8 mouse cellular contexts compared by ENCODE assay signal in genomic region chr9:121857474-121858152, GRCm38 (mm10). TPM values are rescaled to one million over a fixed set of nuclear protein-coding genes. Genes with fewer than 3 reads are reported as not detected.
DNase-seq lines count a peak whose midpoint lies in the region; ATAC-seq and TF ChIP-seq lines count a peak whose summit lies in the region.

No protein-coding gene starts in this region.

- no peaks in the 10 kb centered on the region for H3K36me3 ChIP-seq in ES-Bruce4 (ENCODE audit: control insufficient read depth, insufficient read depth, low read length, poor library complexity, severe bottlenecking)
- no peaks in the 10 kb centered on the region for H3K36me3 ChIP-seq in forebrain, embryonic 13.5 days (ENCODE audit: poor library complexity, severe bottlenecking)
- 0 out of 2 replicates have a peak, but pooled peaks cover 2% of the 10 kb centered on the region for H3K36me3 ChIP-seq in neural tube, embryonic 15.5 days

- peak; percentile 97 for ATAC-seq in cerebellum, adult (ENCODE audit: insufficient number of reproducible peaks, low FRiP score, low TSS enrichment)
- ATAC-seq in forebrain, embryonic 13.5 days = peak; percentile 99
- peak; percentile 99 for ATAC-seq in neural tube, embryonic 15.5 days (ENCODE audit: low FRiP score)

- 0% methylated on average over 50 of the region's 70 CpGs for WGBS in forebrain, embryonic 13.5 days
- WGBS in neural tube, embryonic 15.5 days = under 1% methylated on average over 70 of the region's 70 CpGs

- peak overlapping the region; percentile 93 for H3K4me2 ChIP-seq in forebrain, embryonic 13.5 days
- peak overlapping the region; percentile 78 for H3K4me2 ChIP-seq in neural tube, embryonic 15.5 days

- TF ChIP-seq EP300 in ES-Bruce4 (IDR thresholded peaks at IDR 0.05; ENCODE audit: insufficient read depth, low read depth, low read length) = no peak

- H3K27me3 ChIP-seq in ES-Bruce4 (ENCODE audit: control insufficient read depth, insufficient read depth, low read length, poor library complexity, severe bottlenecking) = no peaks in the 10 kb centered on the region
- no peaks in the 10 kb centered on the region for H3K27me3 ChIP-seq in forebrain, embryonic 13.5 days
- no peaks in the 10 kb centered on the region for H3K27me3 ChIP-seq in neural tube, embryonic 15.5 days (replicated peaks)

- no peaks in the 10 kb centered on the region for H3K4me1 ChIP-seq in ES-Bruce4 (ENCODE audit: control insufficient read depth, insufficient read depth, low read length)
- H3K4me1 ChIP-seq in forebrain, embryonic 13.5 days = peaks cover 15% of the 10 kb centered on the region
- H3K4me1 ChIP-seq in neural tube, embryonic 15.5 days = peaks cover 17% of the 10 kb centered on the region

- H3K9me3 ChIP-seq in ES-Bruce4 (replicated peaks; ENCODE audit: control insufficient read depth, insufficient read depth, low read length, poor library complexity, severe bottlenecking) = no peaks in the 10 kb centered on the region
- no peaks in the 10 kb centered on the region for H3K9me3 ChIP-seq in forebrain, embryonic 13.5 days (replicated peaks)
- H3K9me3 ChIP-seq in neural tube, embryonic 15.5 days (replicated peaks) = no peaks in the 10 kb centered on the region

- peak overlapping the region; percentile 89 for H3K4me3 ChIP-seq in ES-Bruce4 (ENCODE audit: low read depth, low read length)
- H3K4me3 ChIP-seq in forebrain, embryonic 13.5 days = peak overlapping the region; percentile 81
- peak overlapping the region; percentile 76 for H3K4me3 ChIP-seq in neural tube, embryonic 15.5 days (replicated peaks)

- H3K27ac ChIP-seq in ES-Bruce4 (ENCODE audit: insufficient read depth, low read length) = peak overlapping the region; percentile 74
- peak overlapping the region; percentile 94 for H3K27ac ChIP-seq in forebrain, embryonic 13.5 days
- peak overlapping the region; percentile 97 for H3K27ac ChIP-seq in neural tube, embryonic 15.5 days (replicated peaks)

- intact Hi-C loops in heart, postnatal 10 days (cut with DNase I) = loop anchor here (10.0 kb wide), 1 partner anchor 337 kb away; no protein-coding TSS in a partner anchor

- peak overlapping the region; percentile 69 for H3K9ac ChIP-seq in ES-Bruce4 (ENCODE audit: low read depth, poor library complexity, severe bottlenecking)
- peak overlapping the region; percentile 90 for H3K9ac ChIP-seq in forebrain, embryonic 13.5 days
- H3K9ac ChIP-seq in neural tube, embryonic 15.5 days (replicated peaks) = peak overlapping the region; percentile 83

- TF ChIP-seq CTCF in ES-Bruce4 (IDR thresholded peaks at IDR 0.05; ENCODE audit: low read depth, low read length) = no peak

- TF ChIP-seq POLR2A in ES-Bruce4 (IDR thresholded peaks at IDR 0.05; ENCODE audit: insufficient read depth, low read length) = peak; percentile 62

- peak; percentile 98 to 99 for DNase-seq in heart, postnatal 10 days
- peak; percentile 97 for DNase-seq in layer of hippocampus, adult 11-12 months (ENCODE audit: low spot score)
- peak; percentile 97 to 98 for DNase-seq in lung, adult 18-20 months
- peak; percentile 98 for DNase-seq in testis, postnatal 14 days (ENCODE audit: low spot score)

RNA-seq across cellular contexts. Expression of gene Higd1a, which starts 0.5 kb away (rescaled TPM):
- polyA plus RNA-seq in ES-Bruce4 (2011; ENCODE audit: insufficient read depth, insufficient read length, low read depth, missing spikeins) = 76.5 and 78.5 TPM in 2 replicates
- polyA plus RNA-seq in forebrain, embryonic 13.5 days (2015; fragmentation: Nextera tagmentation; extraction: Ambion mirVana) = 151 and 159 TPM in 2 replicates
- 100 to 1,000 TPM; 181 to 183 TPM for total RNA-seq in heart, postnatal 10 days (2021)
- 149 and 169 TPM in 2 replicates for polyA plus RNA-seq in neural tube, embryonic 15.5 days (2015; fragmentation: Nextera tagmentation; extraction: Ambion mirVana)

RNA-seq across cellular contexts. Expression of gene Ccdc13, which starts 18.4 kb away (rescaled TPM):
- 0.68 and 0.85 TPM in 2 replicates for polyA plus RNA-seq in ES-Bruce4 (2011; ENCODE audit: insufficient read depth, insufficient read length, low read depth, missing spikeins)
- 2.9 TPM in 2 replicates for polyA plus RNA-seq in forebrain, embryonic 13.5 days (2015; fragmentation: Nextera tagmentation; extraction: Ambion mirVana)
- total RNA-seq in heart, postnatal 10 days (2021) = not detected
- polyA plus RNA-seq in neural tube, embryonic 15.5 days (2015; fragmentation: Nextera tagmentation; extraction: Ambion mirVana) = 2.1 and 4.0 TPM in 2 replicates

RNA-seq across cellular contexts. Expression of gene Ackr2, which starts 40.5 kb away (rescaled TPM):
- polyA plus RNA-seq in ES-Bruce4 (2011; ENCODE audit: insufficient read depth, insufficient read length, low read depth, missing spikeins) = not detected in 2 replicates
- polyA plus RNA-seq in forebrain, embryonic 13.5 days (2015; fragmentation: Nextera tagmentation; extraction: Ambion mirVana) = 1.1 and 1.7 TPM in 2 replicates
- 1 to 10 TPM; 3.2 to 3.9 TPM for total RNA-seq in heart, postnatal 10 days (2021)
- 1.5 and 1.7 TPM in 2 replicates for polyA plus RNA-seq in neural tube, embryonic 15.5 days (2015; fragmentation: Nextera tagmentation; extraction: Ambion mirVana)

RNA-seq across cellular contexts. Expression of gene Cyp8b1, which starts 58.5 kb away (rescaled TPM):
- not detected in 2 replicates for polyA plus RNA-seq in ES-Bruce4 (2011; ENCODE audit: insufficient read depth, insufficient read length, low read depth, missing spikeins)
- polyA plus RNA-seq in forebrain, embryonic 13.5 days (2015; fragmentation: Nextera tagmentation; extraction: Ambion mirVana) = not detected in 2 replicates
- total RNA-seq in heart, postnatal 10 days (2021) = not detected
- not detected in 2 replicates for polyA plus RNA-seq in neural tube, embryonic 15.5 days (2015; fragmentation: Nextera tagmentation; extraction: Ambion mirVana)

Comparison
In these comparisons a context has a peak if more than half of its experiments do, and no peak if none do; other contexts are left out.
1. Peak in every context shown above with its lines: DNase-seq, ATAC-seq, H3K4me3 ChIP-seq and H3K27ac ChIP-seq.